Mouse (Mus musculus) adrenal gland, adult 10 weeks (tissue): Measurements from ENCODE around the gene Cd200r1. TPM values are rescaled to one million over a fixed set of nuclear protein-coding genes. Genes with fewer than 3 reads are reported as not detected.

Experiments used
- polyA plus RNA-seq: library from polyadenylated mRNA; stranded (reverse); fragments of 350-450 nt; fragmentation: Illumina TruSeq; extraction: RNeasy Lipid Tissue Mini Kit (QIAGEN cat#74804); gene quantifications from one replicate; pipeline ENCODE4 v1.2.3, GENCODE M21; 2014; ENCODE audit warnings: low read depth, low replicate concordance

Gene Cd200r1
- polyA plus RNA-seq, result 1.3 TPM

GRCm38 (mm10) chr16:44765555-44766319 lies at the start of gene Cd200r1:
Cd200r1 (plus strand) TSS chr16:44765736.

GRCm38 (mm10) chr16:44724083-44724787 lies 41.3 kb upstream of the Cd200r1 start, which contains the start of gene Nepro:
Nepro (plus strand) TSS chr16:44724301.

GRCm38 (mm10) chr16:44745866-44746562 lies 19.5 kb upstream of the Cd200r1 start, which contains the start of gene Gtpbp8:
Gtpbp8 (minus strand) TSS chr16:44746363.

GRCm38 (mm10) chr16:44811544-44811943 lies 46.0 kb downstream of the Cd200r1 start, which contains the start of gene Cd200r4:
Cd200r4 (plus strand) TSS chr16:44811733.

Other genes with a start within 250 kb of the Cd200r1 start
- 15.8 TPM for gene Boc, start 206.8 kb upstream of the Cd200r1 start, polyA plus RNA-seq
- gene Nepro, start 41.4 kb upstream of the Cd200r1 start, polyA plus RNA-seq, result 19.0 TPM
- 61.6 TPM for gene Gtpbp8, start 19.4 kb upstream of the Cd200r1 start, polyA plus RNA-seq
- 0.47 TPM for gene Cd200r4, start 46.0 kb downstream of the Cd200r1 start, polyA plus RNA-seq
- not detected for gene Cd200r2, start 101.4 kb downstream of the Cd200r1 start, polyA plus RNA-seq
- 0.23 TPM for gene Cd200r3, start 177.9 kb downstream of the Cd200r1 start, polyA plus RNA-seq